ENCODE assay signal across 8 mouse cellular contexts in the genomic region with DNA sequence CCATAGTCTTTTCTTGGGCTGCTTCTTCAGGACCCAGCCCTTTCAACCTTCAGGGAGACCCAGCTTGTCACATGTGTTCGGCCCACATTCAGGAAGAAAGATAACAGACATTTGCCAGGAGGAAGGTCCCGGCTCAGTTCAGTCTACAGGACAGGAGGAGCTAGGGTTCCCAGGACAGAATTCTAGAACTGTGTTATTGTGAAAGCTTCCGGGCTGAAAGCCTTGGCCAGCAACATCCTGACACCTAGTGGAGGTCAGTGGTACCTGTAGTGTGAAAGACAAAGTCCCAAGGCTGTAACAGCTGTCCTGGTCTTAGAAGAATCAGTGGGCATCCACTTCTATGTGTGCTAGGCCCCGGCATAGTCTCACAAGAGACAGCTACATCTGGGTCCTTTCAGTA.
DNase-seq lines count a peak whose midpoint lies in the region; ATAC-seq lines count a peak whose summit lies in the region.

No protein-coding gene starts in this region.

- no peaks in the 10 kb centered on the region for H3K4me1 ChIP-seq in lung, embryonic 16.5 days (replicated peaks; ENCODE audit: control insufficient read depth, insufficient read depth, low read length)

- peak; percentile 76 to 88; a peak in 3 of 4 replicates for ATAC-seq in hematopoietic stem cell, adult 5-6 weeks (replicated peaks in 1 of 2; ENCODE audit: insufficient read depth in 1 of 2, low FRiP score in 2 of 2, low TSS enrichment in 1 of 2, low read depth in 1 of 2, poor library complexity in 2 of 2, severe bottlenecking in 2 of 2)
- ATAC-seq in lung, embryonic 16.5 days (ENCODE audit: low read depth): peak; percentile 28; the same call in 1 of the 2 replicates

- no peak overlapping the region for H3K4me3 ChIP-seq in lung, embryonic 16.5 days (ENCODE audit: low read length)

- no peaks in the 10 kb centered on the region for H3K9me3 ChIP-seq in lung, embryonic 16.5 days (ENCODE audit: control insufficient read depth, low read length)

- H3K27me3 ChIP-seq in lung, embryonic 16.5 days (ENCODE audit: control insufficient read depth, insufficient read depth, low read depth, low read length): no peaks in the 10 kb centered on the region

- 30% methylated on average over 4 of the region's 4 CpGs for WGBS in lung, embryonic 16.5 days

- H3K9ac ChIP-seq in lung, embryonic 16.5 days (ENCODE audit: low read length): no peak overlapping the region

- no peak overlapping the region for H3K4me2 ChIP-seq in lung, embryonic 16.5 days (ENCODE audit: low read depth, low read length)

- peak; percentile 20 for DNase-seq in urinary bladder, adult 2 months (ENCODE audit: low spot score)
- no peak for DNase-seq in urinary bladder, postnatal 10 days (ENCODE audit: low spot score)
- DNase-seq in embryo, embryonic 10 days (ENCODE audit: low spot score): peak; percentile 71
- DNase-seq in layer of hippocampus, adult 11-12 months (ENCODE audit: low spot score): peak; percentile 32
- peak; percentile 82 for DNase-seq in retina, embryonic 14.5 days (ENCODE audit: low spot score)
- no peak for DNase-seq in c-Kit-positive CD71-positive TER-119-positive erythroid progenitor cells, embryonic 14.5 days (ENCODE audit: low spot score)

- H3K27ac ChIP-seq in lung, embryonic 16.5 days (ENCODE audit: low read length): no peak overlapping the region

- H3K36me3 ChIP-seq in lung, embryonic 16.5 days (ENCODE audit: control insufficient read depth, insufficient read depth, low read length): no peaks in the 10 kb centered on the region

Comparison
In these comparisons a context has a peak if more than half of its experiments do, and no peak if none do; other contexts are left out.
1. DNase-seq: peak in urinary bladder, adult 2 months (single experiment), embryo, embryonic 10 days (single experiment), layer of hippocampus, adult 11-12 months (single experiment) and retina, embryonic 14.5 days (single experiment); none in urinary bladder, postnatal 10 days (single experiment) and c-Kit-positive CD71-positive TER-119-positive erythroid progenitor cells, embryonic 14.5 days (single experiment).